Mouse (Mus musculus) E14TG2a.4 (cell line): ENCODE measurements around the gene Abhd12.

ENCODE experiments used
- CTCF ChIP-seq: conservative IDR thresholded peaks from 2 replicates; pipeline ENCODE4 v1.5.1; 2014; ENCODE audit warnings: low read length
- NANOG ChIP-seq: IDR thresholded peaks from 2 replicates; pipeline ENCODE4 v1.6.1; 2014; ENCODE audit warnings: borderline replicate concordance, low read length, mixed read lengths

DNA sequence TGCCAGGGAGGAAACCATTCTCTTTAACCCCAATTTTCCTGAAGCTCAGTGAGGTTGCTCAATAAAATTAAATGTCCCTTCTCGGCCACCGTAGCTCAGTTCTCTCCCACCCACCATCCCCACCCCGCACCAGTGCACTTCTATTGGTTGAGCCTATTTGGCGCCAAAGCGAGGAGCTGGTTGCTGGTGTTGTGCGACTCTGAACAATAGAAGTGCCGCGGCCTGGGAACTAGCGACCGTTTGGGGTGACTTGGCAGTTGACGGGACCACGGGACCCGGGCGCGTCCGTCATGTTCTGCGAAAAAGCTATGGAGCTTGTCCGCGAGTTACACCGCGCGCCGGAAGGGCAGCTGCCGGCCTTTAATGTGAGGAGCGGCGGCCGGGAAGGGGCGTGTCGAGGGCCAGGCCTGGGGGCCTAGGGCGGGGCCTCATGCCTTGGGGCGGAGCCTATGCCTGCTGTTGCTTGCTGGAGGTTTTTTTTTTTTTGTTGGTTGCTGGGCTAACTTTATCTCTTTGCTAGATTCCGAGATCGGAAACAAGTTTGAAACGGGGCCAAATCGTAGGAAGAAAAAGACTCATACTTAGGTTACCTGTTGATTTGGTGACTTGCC is 5.0 kb upstream of the Abhd12 start:
- TF ChIP-seq CTCF (no peak), NANOG (no peak)
